Mouse (Mus musculus): Measurements from ENCODE around the gene Fbp2. TPM values are rescaled to one million over a fixed set of nuclear protein-coding genes. Genes with fewer than 3 reads are reported as not detected.
A peak's percentile ranks its signal among the peaks of the same experiment; 100 is the strongest.

The Fbp2 gene
- polyA plus RNA-seq, 1 experiment from 2014 or later: 0.23 TPM

DNA sequence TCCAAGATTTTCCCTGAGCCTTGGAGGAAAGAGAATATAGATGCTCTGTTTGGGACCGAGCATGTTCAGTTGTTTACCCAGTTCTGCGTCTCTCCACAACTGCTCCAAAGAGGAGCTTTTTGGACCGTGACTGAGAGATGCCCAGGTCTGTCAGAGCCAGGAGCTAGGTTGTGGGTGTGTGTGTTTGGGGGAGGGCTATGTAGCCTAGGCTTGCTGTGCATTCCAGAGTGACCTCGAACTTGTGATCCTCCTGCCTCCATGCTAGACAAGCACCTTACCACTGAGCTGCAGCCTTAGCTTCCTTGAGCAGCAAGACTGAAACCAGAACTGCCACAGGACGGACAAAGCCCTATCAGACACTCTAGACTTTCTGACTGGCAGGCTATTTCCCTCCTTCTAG, 24.6 kb upstream of the Fbp2 start:
- H3K4me3 ChIP-seq: no peak overlapping the region
- 83% methylated on average over 5 of the region's 5 CpGs for WGBS
- H3K27ac ChIP-seq: no peak overlapping the region
- peaks cover 5% of the 10 kb centered on the region for H3K4me1 ChIP-seq
- H3K9me3 ChIP-seq: no peaks in the 10 kb centered on the region
- H3K36me3 ChIP-seq: no peaks in the 10 kb centered on the region
- H3K4me2 ChIP-seq (replicated peaks): no peak overlapping the region
- no peak overlapping the region for H3K9ac ChIP-seq
- H3K27me3 ChIP-seq: peaks cover 16% of the 10 kb centered on the region
- no peak for ATAC-seq (ENCODE audit: insufficient number of reproducible peaks, insufficient read depth, low FRiP score, low TSS enrichment)

DNA sequence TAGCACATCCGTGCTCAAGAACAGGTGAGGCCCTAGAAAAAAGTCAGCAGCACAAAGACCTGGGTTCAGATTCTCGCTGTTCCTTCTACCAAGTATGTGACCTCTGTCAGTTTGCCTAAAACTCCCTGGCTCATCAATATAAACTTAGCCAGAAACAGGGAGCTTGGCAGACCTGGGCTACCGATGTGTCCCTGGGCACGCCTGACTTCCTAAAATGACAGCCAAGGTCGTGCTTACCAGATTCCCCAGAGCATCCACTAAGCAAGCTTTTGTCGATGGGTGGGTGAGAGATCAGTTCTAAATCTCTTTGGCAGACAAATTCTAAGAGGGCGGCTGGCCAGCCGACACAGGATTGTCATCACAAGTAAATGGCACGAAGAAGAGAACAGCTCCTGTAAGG, 23.1 kb upstream of the Fbp2 start:
- H3K4me1 ChIP-seq: no peaks in the 10 kb centered on the region
- no peak overlapping the region for H3K4me2 ChIP-seq (replicated peaks)
- H3K4me3 ChIP-seq: no peak overlapping the region
- no peaks in the 10 kb centered on the region for H3K9me3 ChIP-seq
- no peak overlapping the region for H3K27ac ChIP-seq
- ATAC-seq (ENCODE audit: insufficient number of reproducible peaks, insufficient read depth, low FRiP score, low TSS enrichment): no peak
- WGBS: 83% methylated on average over 9 of the region's 9 CpGs
- H3K27me3 ChIP-seq: peaks cover 4% of the 10 kb centered on the region; the same call in 1 of the 2 replicates
- H3K9ac ChIP-seq: no peak overlapping the region
- H3K36me3 ChIP-seq: no peaks in the 10 kb centered on the region

DNA sequence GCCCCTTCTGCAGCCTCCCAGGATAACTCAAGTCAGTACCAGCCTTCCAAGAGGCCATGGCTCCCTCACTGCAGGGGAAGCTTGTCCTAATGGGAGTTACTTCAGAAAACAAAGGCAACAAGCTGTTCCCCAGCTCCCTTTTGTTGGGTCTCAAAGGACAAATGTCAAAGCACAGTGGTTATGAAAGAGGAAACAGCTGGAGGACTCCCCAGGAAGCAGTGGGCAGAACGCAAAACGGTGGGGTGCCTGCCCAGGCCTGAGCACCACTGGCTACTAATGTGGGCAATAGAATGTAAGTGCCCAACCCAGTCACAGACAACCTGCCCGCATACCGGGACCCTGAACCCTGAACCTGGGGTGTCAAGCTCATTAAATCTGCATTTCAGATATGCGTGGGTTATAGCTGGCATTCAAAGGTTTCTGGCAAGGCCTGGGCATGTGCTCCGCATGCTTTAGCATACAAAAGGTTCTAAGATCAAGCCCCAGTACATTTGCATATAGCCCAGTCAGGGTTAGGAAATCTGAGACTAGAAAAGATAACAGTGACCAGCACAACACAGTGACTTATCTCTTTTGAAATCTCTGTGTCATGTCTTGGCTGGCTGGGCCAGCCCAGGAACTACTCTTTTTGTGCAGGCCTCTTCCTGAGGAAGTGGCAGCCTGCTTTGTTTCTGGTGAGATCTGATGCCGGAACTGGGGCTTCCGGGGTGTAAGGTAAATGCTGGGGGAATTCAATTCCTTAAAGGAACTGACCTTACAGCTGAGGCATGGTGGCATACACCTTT, 21.8 kb upstream of the Fbp2 start:
- WGBS: 39% methylated on average over 8 of the region's 8 CpGs

DNA sequence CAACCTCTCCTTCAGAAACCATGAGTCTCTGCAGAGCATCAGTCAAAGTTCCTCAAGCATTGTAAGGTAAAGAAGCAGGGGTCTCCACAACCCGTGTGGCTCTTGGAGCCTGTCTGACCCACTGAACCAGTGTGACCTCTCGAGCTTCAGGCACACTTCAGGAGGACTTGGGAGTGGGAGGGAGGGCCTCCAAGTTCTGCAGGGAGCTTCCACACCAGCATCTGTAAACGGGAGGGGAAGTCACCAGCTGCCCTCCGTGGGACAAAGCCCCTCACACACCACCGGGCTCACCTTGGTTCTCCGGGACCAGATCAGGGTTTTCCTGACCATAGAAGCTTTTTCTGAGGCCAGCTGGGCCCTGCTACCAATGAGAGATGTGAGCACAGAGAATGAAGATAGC, 21.2 kb upstream of the Fbp2 start:
- 36% methylated on average over 6 of the region's 6 CpGs for WGBS
- H3K27ac ChIP-seq: no peak overlapping the region

More for the DNA sequence above, 21.8 kb upstream of the Fbp2 start:
- no peaks in the 10 kb centered on the region for H3K36me3 ChIP-seq
- no peak overlapping the region for H3K9ac ChIP-seq
- H3K4me1 ChIP-seq: no peaks in the 10 kb centered on the region
- no peak for ATAC-seq (ENCODE audit: insufficient number of reproducible peaks, insufficient read depth, low FRiP score, low TSS enrichment)
- no peak overlapping the region for H3K27ac ChIP-seq
- H3K9me3 ChIP-seq: no peaks in the 10 kb centered on the region
- no peak overlapping the region for H3K4me3 ChIP-seq
- H3K27me3 ChIP-seq: no peaks in the 10 kb centered on the region
- no peak overlapping the region for H3K4me2 ChIP-seq (replicated peaks)

DNA sequence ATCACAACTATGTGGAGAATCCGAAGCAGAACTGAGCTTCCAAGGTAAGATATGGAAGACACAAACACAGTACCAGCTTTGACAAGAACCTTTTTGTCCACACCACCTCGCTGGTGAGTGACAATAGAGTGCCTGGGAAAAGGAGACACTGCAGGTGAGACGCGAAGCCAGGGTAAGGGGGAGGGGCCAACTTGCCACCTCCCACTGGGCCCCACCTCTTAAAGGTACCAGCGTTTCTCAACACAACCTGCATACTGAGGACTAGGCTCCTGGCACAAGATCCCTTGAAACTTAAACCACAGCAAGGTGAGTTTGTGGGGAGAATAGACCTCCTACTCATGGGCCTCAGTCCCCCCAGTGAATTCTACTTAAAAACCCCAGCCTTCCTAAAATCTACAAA, 19.0 kb upstream of the Fbp2 start:
- H3K4me1 ChIP-seq: no peaks in the 10 kb centered on the region

More for the DNA sequence above, 21.2 kb upstream of the Fbp2 start:
- Histone ChIP-seq H3K9me3 (no peaks in the 10 kb centered on the region), H3K27me3 (no peaks in the 10 kb centered on the region), H3K4me1 (no peaks in the 10 kb centered on the region), H3K36me3 (no peaks in the 10 kb centered on the region), H3K9ac (no peak overlapping the region), H3K4me3 (no peak overlapping the region), H3K4me2 (replicated peaks) (no peak overlapping the region)
- ATAC-seq (ENCODE audit: insufficient number of reproducible peaks, insufficient read depth, low FRiP score, low TSS enrichment): no peak

DNA sequence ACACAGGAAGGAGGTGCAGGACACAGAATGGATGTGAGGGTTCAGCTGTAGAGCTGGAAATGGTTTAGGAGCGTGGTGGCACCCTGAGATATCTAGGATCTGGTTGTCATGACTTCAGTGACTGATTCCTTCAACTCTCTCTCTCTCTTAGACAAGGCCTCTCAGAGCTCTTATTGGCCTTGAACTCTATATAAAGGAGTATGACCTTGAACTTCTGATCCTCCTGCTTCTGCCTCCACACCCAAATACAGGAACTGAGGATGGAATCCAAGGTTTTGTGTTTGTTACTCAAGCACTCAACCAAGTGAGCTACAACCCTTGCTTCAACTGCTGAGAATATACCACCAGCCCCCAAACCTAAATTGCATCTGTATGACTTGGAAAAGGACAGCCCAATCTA, 17.9 kb upstream of the Fbp2 start:
- no peak overlapping the region for H3K4me2 ChIP-seq (replicated peaks)
- ATAC-seq (ENCODE audit: insufficient number of reproducible peaks, insufficient read depth, low FRiP score, low TSS enrichment): no peak
- no peaks in the 10 kb centered on the region for H3K9me3 ChIP-seq
- no peaks in the 10 kb centered on the region for H3K4me1 ChIP-seq
- 63% methylated on average over 1 of the region's 1 CpGs for WGBS
- no peak overlapping the region for H3K4me3 ChIP-seq
- no peaks in the 10 kb centered on the region for H3K36me3 ChIP-seq
- H3K9ac ChIP-seq: no peak overlapping the region
- no peak overlapping the region for H3K27ac ChIP-seq
- H3K27me3 ChIP-seq: no peaks in the 10 kb centered on the region

More for the DNA sequence above, 19.0 kb upstream of the Fbp2 start:
- no peaks in the 10 kb centered on the region for H3K9me3 ChIP-seq
- no peak for ATAC-seq (ENCODE audit: insufficient number of reproducible peaks, insufficient read depth, low FRiP score, low TSS enrichment)
- no peak overlapping the region for H3K9ac ChIP-seq
- H3K4me2 ChIP-seq (replicated peaks): peak overlapping the region; percentile 19; the same call in 1 of the 2 replicates
- H3K27me3 ChIP-seq: no peaks in the 10 kb centered on the region
- WGBS: 5% methylated on average over 5 of the region's 5 CpGs
- H3K27ac ChIP-seq: no peak overlapping the region
- no peaks in the 10 kb centered on the region for H3K36me3 ChIP-seq
- H3K4me3 ChIP-seq: no peak overlapping the region

DNA sequence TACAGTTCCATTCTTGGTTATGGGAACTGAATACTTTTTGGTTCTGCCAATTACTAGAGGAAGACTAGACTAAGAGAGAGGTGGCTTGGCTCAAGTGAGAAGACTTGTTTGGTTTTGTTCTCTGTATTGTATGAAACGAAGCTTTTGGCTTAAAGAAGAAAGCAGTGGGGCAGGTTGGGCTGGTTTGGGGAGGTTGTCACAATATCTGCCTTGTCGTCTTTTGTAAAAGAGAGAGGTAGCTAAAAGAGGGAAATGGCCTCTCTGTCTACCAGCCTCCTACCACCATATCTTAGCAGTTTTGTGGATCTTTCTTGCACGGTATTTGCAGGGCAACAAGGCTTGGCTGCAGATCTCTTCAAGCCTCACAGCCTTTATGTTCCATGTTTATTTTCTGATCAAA, 14.0 kb upstream of the Fbp2 start:
- Histone ChIP-seq H3K4me1 (no peaks in the 10 kb centered on the region), H3K4me3 (no peak overlapping the region), H3K27me3 (no peaks in the 10 kb centered on the region), H3K27ac (no peak overlapping the region), H3K9me3 (no peaks in the 10 kb centered on the region), H3K4me2 (replicated peaks) (no peak overlapping the region), H3K9ac (no peak overlapping the region), H3K36me3 (no peaks in the 10 kb centered on the region)
- no peak for ATAC-seq (ENCODE audit: insufficient number of reproducible peaks, insufficient read depth, low FRiP score, low TSS enrichment)
- 68% methylated on average over 3 of the region's 3 CpGs for WGBS

DNA sequence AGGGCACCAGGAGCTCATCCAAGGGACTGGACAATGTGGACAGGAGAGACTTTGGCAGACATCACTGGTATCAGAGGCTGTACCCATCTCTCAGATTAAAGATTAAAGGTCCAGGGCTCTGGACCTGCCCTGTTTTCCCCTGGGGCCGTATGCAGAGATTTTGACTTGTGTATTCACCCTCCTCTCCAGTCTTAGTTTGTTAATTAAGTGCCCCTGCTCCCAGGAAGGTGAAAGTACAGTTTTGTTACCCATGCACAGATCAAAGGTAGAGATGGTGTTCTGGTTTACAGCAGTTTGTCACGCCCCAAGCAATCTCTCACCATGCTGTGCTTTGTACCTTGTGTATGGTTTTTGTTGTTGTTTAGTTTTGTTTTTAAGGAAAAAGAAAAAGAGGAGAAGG, 12.4 kb upstream of the Fbp2 start:
- ATAC-seq (ENCODE audit: insufficient number of reproducible peaks, insufficient read depth, low FRiP score, low TSS enrichment): no peak
- no peak overlapping the region for H3K4me2 ChIP-seq (replicated peaks)
- H3K4me3 ChIP-seq: no peak overlapping the region
- H3K27me3 ChIP-seq: no peaks in the 10 kb centered on the region
- no peaks in the 10 kb centered on the region for H3K9me3 ChIP-seq
- no peaks in the 10 kb centered on the region for H3K4me1 ChIP-seq
- 82% methylated on average over 2 of the region's 2 CpGs for WGBS
- H3K9ac ChIP-seq: no peak overlapping the region
- H3K27ac ChIP-seq: no peak overlapping the region
- H3K36me3 ChIP-seq: no peaks in the 10 kb centered on the region

DNA sequence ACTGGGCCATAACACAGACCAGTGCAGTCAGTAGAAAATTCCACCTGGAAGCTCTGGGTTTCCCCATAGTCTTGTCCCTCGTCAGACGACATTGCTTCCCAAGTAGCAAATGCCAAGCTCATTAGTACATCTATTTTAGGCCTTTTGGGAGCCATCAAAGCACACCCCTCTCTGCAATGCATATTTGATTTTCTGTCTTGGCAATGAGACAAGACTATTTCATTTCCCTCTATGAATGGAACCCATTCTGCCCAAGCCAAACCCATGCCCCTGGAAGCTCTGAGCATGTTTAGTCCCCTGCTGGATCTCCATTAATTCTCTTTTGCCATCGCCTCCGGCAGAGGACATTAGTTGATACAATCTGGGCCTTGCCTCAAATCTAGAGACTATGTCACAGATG, 8.6 kb upstream of the Fbp2 start:
- H3K9ac ChIP-seq: no peak overlapping the region
- no peaks in the 10 kb centered on the region for H3K27me3 ChIP-seq
- no peaks in the 10 kb centered on the region for H3K9me3 ChIP-seq
- peaks cover 6% of the 10 kb centered on the region; the same call in 1 of the 2 replicates for H3K4me1 ChIP-seq
- 81% methylated on average over 4 of the region's 4 CpGs for WGBS
- H3K4me3 ChIP-seq: no peak overlapping the region
- no peak overlapping the region for H3K4me2 ChIP-seq (replicated peaks)
- no peak for ATAC-seq (ENCODE audit: insufficient number of reproducible peaks, insufficient read depth, low FRiP score, low TSS enrichment)
- H3K36me3 ChIP-seq: no peaks in the 10 kb centered on the region
- H3K27ac ChIP-seq: peak overlapping the region; percentile 87

DNA sequence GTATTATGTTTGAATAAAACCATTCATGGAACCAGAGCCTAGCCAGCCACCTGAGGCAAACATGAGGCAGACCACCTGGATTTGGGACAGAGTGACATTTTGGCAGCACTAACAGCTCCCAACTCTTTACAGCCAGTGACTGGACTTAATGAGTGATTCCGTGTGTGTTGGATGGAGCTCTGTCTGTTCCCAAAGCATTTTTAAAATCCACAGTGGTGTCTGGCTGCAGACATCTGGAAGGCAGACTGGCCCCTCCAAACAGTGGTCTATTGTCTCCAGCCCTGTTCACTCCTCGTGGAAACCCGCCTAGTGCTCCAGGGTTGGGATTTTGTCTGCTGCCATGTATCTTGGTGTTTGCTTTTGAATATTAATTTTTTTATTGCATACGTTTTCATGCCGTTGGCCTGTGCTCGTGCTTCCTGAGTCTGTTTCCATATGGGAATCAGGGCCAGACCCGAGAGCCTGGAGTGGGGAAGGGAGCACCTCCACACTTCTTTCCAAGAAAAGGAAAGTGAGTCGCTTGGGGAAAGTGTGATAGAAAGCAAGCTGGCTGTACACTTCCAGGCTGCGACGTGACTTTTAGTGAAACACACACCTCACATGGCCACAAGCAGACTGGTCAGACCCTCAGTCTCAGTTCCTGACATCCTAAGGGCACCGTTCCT, 7.6 kb upstream of the Fbp2 start:
- 27% methylated on average over 11 of the region's 11 CpGs for WGBS
- H3K4me1 ChIP-seq: peaks cover 6% of the 10 kb centered on the region; the same call in 1 of the 2 replicates
- peak; percentile 38; the same call in 1 of the 2 replicates for ATAC-seq (ENCODE audit: insufficient number of reproducible peaks, insufficient read depth, low FRiP score, low TSS enrichment)
- no peaks in the 10 kb centered on the region for H3K36me3 ChIP-seq
- peak overlapping the region; percentile 87 for H3K27ac ChIP-seq
- H3K9ac ChIP-seq: no peak overlapping the region
- H3K9me3 ChIP-seq: no peaks in the 10 kb centered on the region
- H3K27me3 ChIP-seq: no peaks in the 10 kb centered on the region
- no peak overlapping the region for H3K4me2 ChIP-seq (replicated peaks)
- H3K4me3 ChIP-seq: no peak overlapping the region

DNA sequence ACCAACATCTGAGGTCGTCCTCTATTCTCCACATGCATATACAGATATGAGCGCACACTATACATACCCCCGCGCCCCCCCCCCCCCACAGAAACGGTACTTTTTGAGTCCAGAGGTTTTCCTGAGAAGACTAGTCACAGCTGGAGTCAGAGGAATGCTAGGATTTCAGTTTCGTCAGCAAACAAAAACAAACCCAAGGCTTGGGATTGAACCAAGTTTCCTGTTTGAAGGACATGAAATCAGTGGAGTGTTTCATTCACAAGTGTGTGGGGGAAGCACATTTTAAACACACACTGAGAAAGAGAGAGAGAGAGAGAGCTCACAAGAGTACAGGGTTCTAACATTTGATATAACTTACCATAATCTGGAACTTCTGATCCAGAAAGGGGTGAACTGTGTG, 5.5 kb upstream of the Fbp2 start:
- peaks cover 6% of the 10 kb centered on the region; the same call in 1 of the 2 replicates for H3K4me1 ChIP-seq
- no peak for ATAC-seq (ENCODE audit: insufficient number of reproducible peaks, insufficient read depth, low FRiP score, low TSS enrichment)
- no peak overlapping the region for H3K4me3 ChIP-seq
- no peak overlapping the region for H3K27ac ChIP-seq
- H3K9ac ChIP-seq: no peak overlapping the region
- H3K27me3 ChIP-seq: no peaks in the 10 kb centered on the region
- H3K9me3 ChIP-seq: no peaks in the 10 kb centered on the region
- WGBS: 63% methylated on average over 6 of the region's 6 CpGs
- H3K4me2 ChIP-seq (replicated peaks): no peak overlapping the region
- no peaks in the 10 kb centered on the region for H3K36me3 ChIP-seq

DNA sequence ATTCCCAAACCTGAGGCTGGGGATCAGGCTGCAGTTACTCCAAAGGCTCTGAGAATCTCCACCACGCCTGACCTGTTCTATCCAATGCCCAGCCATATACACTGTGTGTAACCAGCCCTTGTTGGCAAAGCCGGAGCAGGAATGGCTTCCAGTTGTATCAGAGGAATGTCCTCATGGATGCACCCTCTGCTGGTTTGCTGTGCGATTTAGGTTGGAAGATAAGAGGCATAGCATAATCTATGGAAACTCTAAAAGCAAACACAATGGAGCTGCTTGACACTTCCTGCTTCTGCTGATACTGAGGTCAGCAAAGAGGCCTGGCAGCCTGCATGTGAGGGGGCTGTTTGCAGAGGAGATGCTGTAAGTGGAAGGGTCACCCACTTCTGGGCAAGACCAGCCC, 4.7 kb upstream of the Fbp2 start:
- H3K9me3 ChIP-seq: no peaks in the 10 kb centered on the region
- no peak overlapping the region for H3K4me2 ChIP-seq (replicated peaks)
- no peak overlapping the region for H3K27ac ChIP-seq
- H3K4me1 ChIP-seq: peaks cover 9% of the 10 kb centered on the region; the same call in 1 of the 2 replicates
- H3K4me3 ChIP-seq: no peak overlapping the region
- H3K27me3 ChIP-seq: no peaks in the 10 kb centered on the region
- H3K9ac ChIP-seq: no peak overlapping the region
- H3K36me3 ChIP-seq: no peaks in the 10 kb centered on the region
- ATAC-seq (ENCODE audit: insufficient number of reproducible peaks, insufficient read depth, low FRiP score, low TSS enrichment): no peak
- WGBS: 84% methylated on average over 3 of the region's 3 CpGs

Data from embryonic facial prominence, embryonic 12.5 days (tissue).